Comparison of ENCODE assay signal across 16 mouse cellular contexts in the genomic region with DNA sequence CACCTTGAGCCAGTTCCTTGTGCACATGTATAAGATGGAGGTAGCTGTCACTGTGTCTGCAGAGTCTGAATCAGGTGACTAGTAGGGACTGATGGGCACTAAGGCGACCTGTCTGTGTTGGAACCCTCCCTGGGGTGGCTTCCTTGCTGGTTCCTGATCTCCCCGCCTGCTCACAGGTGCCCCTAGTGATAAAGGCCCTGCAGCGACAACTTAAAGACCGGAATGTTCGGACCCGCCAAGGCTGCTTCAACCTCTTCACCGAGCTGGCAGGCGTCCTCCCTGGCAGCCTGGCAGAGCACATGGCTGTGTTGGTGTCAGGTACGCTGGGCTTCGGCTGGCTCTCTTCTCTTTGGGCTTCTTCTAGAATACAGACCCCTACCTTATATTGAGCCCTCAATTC. TPM values are rescaled to one million over a fixed set of nuclear protein-coding genes. Genes with fewer than 3 reads are reported as not detected.
DNase-seq lines count a peak whose midpoint lies in the region; ATAC-seq lines count a peak whose summit lies in the region.
"Had no signal": no experiment of that assay in that cellular context is flagged by ENCODE, and none has a peak within 500 bp of the region (broad histone marks: within the 10 kb centered on the region; RNA-seq: fewer than 3 reads in every experiment).

No protein-coding gene starts in this region.

- DNase-seq in cerebellum, postnatal 10 days = peak; percentile 38 to 39
- peak; percentile 96 for DNase-seq in heart, adult 11 months
- DNase-seq in heart, adult 8-10 months (ENCODE audit: low spot score) = no peak
- peak; percentile 50 for DNase-seq in ES-CJ7 (ENCODE audit: low read depth, low spot score)
- peak; percentile 34 to 47 for DNase-seq in heart, postnatal 14 days
- DNase-seq in kidney, adult 8-10 months = no peak
- DNase-seq: adrenal gland, adult 2 months; kidney, adult 2 months; kidney, postnatal 14 days; liver; liver, postnatal 0 days; lung, postnatal 10 days had no signal

- intact Hi-C loops in heart, postnatal 14 days (cut with DNase I) = no loop called here

- no peak for ATAC-seq in cerebellum, adult (ENCODE audit: insufficient number of reproducible peaks, low FRiP score, low TSS enrichment)
- ATAC-seq: forebrain, embryonic 15.5 days; liver, postnatal 0 days; midbrain, embryonic 16.5 days; Patski had no signal

RNA-seq across cellular contexts. Expression of a gene that starts 16.7 kb away (rescaled TPM):
- 10 to 100 TPM; 77.2 to 97.7 (median 87.6) TPM for total RNA-seq in heart, adult 8-10 months (2022)
- total RNA-seq in heart, postnatal 14 days (2021) = 10 to 100 TPM; 64.5 to 71.6 TPM

RNA-seq across cellular contexts. Expression of a gene that starts 17.5 kb away (rescaled TPM):
- total RNA-seq in heart, adult 8-10 months (2022) = 100 to 1,000 TPM; 586 to 697 (median 628) TPM
- total RNA-seq in heart, postnatal 14 days (2021) = 100 to 1,000 TPM; 618 to 675 TPM

RNA-seq across cellular contexts. Expression of a gene that starts 28.8 kb away (rescaled TPM):
- total RNA-seq in heart, adult 8-10 months (2022) = 1 to 10 TPM in 1 of 4 experiments, under 1 TPM in 3; 0.41 to 1.0 (median 0.60) TPM
- total RNA-seq in heart, postnatal 14 days (2021) = under 1 TPM in 1 of 2 experiments, not detected in 1; 0.36 TPM

RNA-seq across cellular contexts. Expression of a gene that starts 47.2 kb away (rescaled TPM):
- total RNA-seq in heart, adult 8-10 months (2022) = under 1 TPM; 0.20 to 0.53 (median 0.36) TPM
- under 1 TPM; 0.56 to 0.76 TPM for total RNA-seq in heart, postnatal 14 days (2021)

Comparison
In these comparisons a context has a peak if more than half of its experiments do, and no peak if none do; other contexts are left out.
1. DNase-seq: peak in cerebellum, postnatal 10 days (2 of 2), heart, adult 11 months (single experiment), ES-CJ7 (single experiment) and heart, postnatal 14 days (2 of 2); none in heart, adult 8-10 months (single experiment) and kidney, adult 8-10 months (0 of 2).